Mouse (Mus musculus): ENCODE results near the gene Pdcl3.
"Not testable (repeated sequence)": the region's sequence is repeated elsewhere in the genome, so short reads cannot be mapped to it uniquely, and the experiment has no call there.

The Pdcl3 gene

GRCm38 (mm10) chr1:39025840-39026239 is 40.4 kb downstream of the Pdcl3 start:
- no peak for DNase-seq

GRCm38 (mm10) chr1:39029176-39029575 is 43.8 kb downstream of the Pdcl3 start:
- DNase-seq = no peak

- DNase-seq = no peak
These were observed 44.7 kb downstream of the Pdcl3 start for GRCm38 (mm10) chr1:39030108-39030507.

GRCm38 (mm10) chr1:39035817-39036216 is 50.4 kb downstream of the Pdcl3 start:
- DNase-seq = no peak

DNA sequence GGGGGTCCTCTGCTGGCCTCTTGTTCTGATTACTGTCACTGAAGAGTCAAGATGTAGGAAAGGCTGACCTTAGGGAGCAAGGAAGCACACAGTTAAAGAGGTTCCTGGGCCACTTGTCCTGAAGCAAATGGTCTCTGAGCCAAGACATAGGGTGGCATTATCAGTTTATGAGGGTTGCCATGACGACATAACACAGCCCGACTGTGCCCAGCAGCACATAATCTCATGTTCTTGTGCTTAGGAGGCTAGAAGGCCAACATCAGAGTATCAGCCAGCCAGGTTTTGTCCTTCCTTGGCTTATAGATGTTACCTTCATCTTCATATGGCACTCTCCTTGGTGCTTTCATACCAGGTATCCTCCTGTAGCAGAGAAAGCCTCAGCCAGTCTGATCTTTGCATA is 56.8 kb downstream of the Pdcl3 start:
- DNase-seq = no peak

DNA sequence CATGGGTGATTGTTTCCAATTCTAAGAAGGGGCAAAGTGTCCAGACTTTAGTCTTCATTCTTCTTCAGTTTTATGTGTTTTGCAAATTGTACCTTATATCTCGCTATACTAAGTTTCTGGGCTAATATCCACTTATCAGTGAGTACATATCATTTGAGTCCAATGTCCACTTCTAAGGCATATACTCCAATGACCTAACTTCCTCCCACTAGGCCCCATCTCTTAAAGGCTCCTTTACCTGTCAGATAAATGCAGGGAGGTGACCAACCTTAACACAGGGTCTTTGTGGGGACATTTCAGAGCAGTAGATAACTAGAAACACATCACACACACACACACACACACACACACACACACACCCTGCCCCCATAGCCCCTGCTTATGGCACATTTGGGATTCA is 59.0 kb downstream of the Pdcl3 start:
- not testable (repeated sequence) for DNase-seq

- no peak for DNase-seq
These were observed 61.3 kb downstream of the Pdcl3 start for GRCm38 (mm10) chr1:39046689-39047088.
